14 mouse cellular contexts compared by ENCODE assay signal in genomic region chr2:152189640-152190039, GRCm38 (mm10). TPM values are rescaled to one million over a fixed set of nuclear protein-coding genes. Genes with fewer than 3 reads are reported as not detected.
DNase-seq lines count a peak whose midpoint lies in the region; ATAC-seq lines count a peak whose summit lies in the region.
"Had no signal": no experiment of that assay in that cellular context is flagged by ENCODE, and none has a peak within 500 bp of the region (broad histone marks: within the 10 kb centered on the region; RNA-seq: fewer than 3 reads in every experiment).

No protein-coding gene starts in this region.

- DNase-seq in kidney, adult 11 months: peak; percentile 15
- no peak for DNase-seq in kidney, adult 8-10 months
- peak; percentile 31 for DNase-seq in ZHBTc4 (ENCODE audit: low read depth, low spot score)
- peak; percentile 31 to 32 for DNase-seq in kidney, postnatal 4 days
- DNase-seq in hindbrain, embryonic 14.5 days (ENCODE audit: low spot score): no peak
- DNase-seq in right cerebral cortex, postnatal 14 days: no peak
- DNase-seq in layer of hippocampus, postnatal 36 days: no peak
- DNase-seq: cerebellum, adult 11-12 months; midbrain, embryonic 14.5 days; thymus, postnatal 36 days had no signal

- WGBS in heart, embryonic 13.5 days: 29% methylated on average over 9 of the region's 9 CpGs
- WGBS in hindbrain, embryonic 14.5 days: 57% methylated on average over 9 of the region's 9 CpGs

- H3K4me2 ChIP-seq in heart, embryonic 13.5 days: peak overlapping the region; percentile 49
- no peak overlapping the region for H3K4me2 ChIP-seq in hindbrain, embryonic 14.5 days (replicated peaks)
- H3K4me2 ChIP-seq: limb, embryonic 15.5 days had no signal

- H3K27ac ChIP-seq in heart, embryonic 13.5 days (replicated peaks): no peak overlapping the region
- H3K27ac ChIP-seq in hindbrain, embryonic 14.5 days: no peak overlapping the region
- H3K27ac ChIP-seq: limb, embryonic 15.5 days had no signal

- H3K4me3 ChIP-seq in heart, embryonic 13.5 days: no peak overlapping the region
- H3K4me3 ChIP-seq in hindbrain, embryonic 14.5 days (replicated peaks; ENCODE audit: low read length): no peak overlapping the region
- H3K4me3 ChIP-seq: limb, embryonic 15.5 days had no signal

- H3K9ac ChIP-seq in heart, embryonic 13.5 days: 0 out of 2 replicates have a peak overlapping the region, but pooled peaks have one; percentile 34
- no peak overlapping the region for H3K9ac ChIP-seq in hindbrain, embryonic 14.5 days
- H3K9ac ChIP-seq: limb, embryonic 15.5 days had no signal

- peaks cover 15% of the 10 kb centered on the region for H3K4me1 ChIP-seq in heart, embryonic 13.5 days
- no peaks in the 10 kb centered on the region for H3K4me1 ChIP-seq in hindbrain, embryonic 14.5 days (replicated peaks; ENCODE audit: control insufficient read depth, insufficient read depth, low read length)
- H3K4me1 ChIP-seq: limb, embryonic 15.5 days had no signal

- no peaks in the 10 kb centered on the region for H3K9me3 ChIP-seq in heart, embryonic 13.5 days
- H3K9me3 ChIP-seq in hindbrain, embryonic 14.5 days (ENCODE audit: control insufficient read depth, low read length): no peaks in the 10 kb centered on the region
- H3K9me3 ChIP-seq: G1E; limb, embryonic 15.5 days had no signal

- no peaks in the 10 kb centered on the region for H3K36me3 ChIP-seq in heart, embryonic 13.5 days
- H3K36me3 ChIP-seq in hindbrain, embryonic 14.5 days (replicated peaks; ENCODE audit: control insufficient read depth, insufficient read depth): no peaks in the 10 kb centered on the region
- H3K36me3 ChIP-seq: G1E; limb, embryonic 15.5 days had no signal

- no peaks in the 10 kb centered on the region for H3K27me3 ChIP-seq in heart, embryonic 13.5 days (replicated peaks)
- no peaks in the 10 kb centered on the region for H3K27me3 ChIP-seq in hindbrain, embryonic 14.5 days (ENCODE audit: control insufficient read depth, insufficient read depth, low read length)
- H3K27me3 ChIP-seq: limb, embryonic 15.5 days had no signal

- peak; percentile 14; the same call in 1 of the 2 replicates for ATAC-seq in heart, embryonic 13.5 days (ENCODE audit: extremely low read depth, insufficient number of reproducible peaks, low FRiP score, low TSS enrichment)
- no peak for ATAC-seq in hindbrain, embryonic 14.5 days (ENCODE audit: low FRiP score)

RNA-seq across cellular contexts. Expression of gene Csnk2a1, which starts 37.0 kb away (rescaled TPM):
- polyA plus RNA-seq in heart, embryonic 13.5 days (2015; fragmentation: Nextera tagmentation; extraction: Ambion mirVana): 52.5 and 71.1 TPM in 2 replicates
- polyA plus RNA-seq in hindbrain, embryonic 14.5 days (2014; fragmentation: Nextera tagmentation; extraction: Ambion mirVana): 104 and 150 TPM in 2 replicates
- total RNA-seq in layer of hippocampus, postnatal 36 days (2021): 100 to 1,000 TPM in 1 of 2 experiments, 10 to 100 TPM in 1; 98.3 to 101 TPM

RNA-seq across cellular contexts. Expression of gene Tcf15, which starts 46.3 kb away (rescaled TPM):
- 9.2 and 9.4 TPM in 2 replicates for polyA plus RNA-seq in heart, embryonic 13.5 days (2015; fragmentation: Nextera tagmentation; extraction: Ambion mirVana)
- polyA plus RNA-seq in hindbrain, embryonic 14.5 days (2014; fragmentation: Nextera tagmentation; extraction: Ambion mirVana): 1.6 and 2.3 TPM in 2 replicates
- total RNA-seq in layer of hippocampus, postnatal 36 days (2021): 1 to 10 TPM; 2.9 to 4.3 TPM
- total RNA-seq: G1E; neutrophil, adult 5-6 weeks had no signal
- polyA plus RNA-seq: G1E had no signal

Comparison
In these comparisons a context has a peak if more than half of its experiments do, and no peak if none do; other contexts are left out.
1. DNase-seq: peak in kidney, adult 11 months (single experiment), ZHBTc4 (single experiment) and kidney, postnatal 4 days (2 of 2); none in kidney, adult 8-10 months (0 of 2), hindbrain, embryonic 14.5 days (single experiment), right cerebral cortex, postnatal 14 days (single experiment) and layer of hippocampus, postnatal 36 days (0 of 2).